Mouse (Mus musculus): Measurements from ENCODE around the gene Slc16a13.

Slc16a13 gene

GRCm38 (mm10) chr11:70232546-70232945 lies 11.7 kb upstream of the Slc16a13 start:
- DNase-seq (ENCODE audit: low read depth, low spot score) = no peak

GRCm38 (mm10) chr11:70230239-70230727 lies 9.4 kb upstream of the Slc16a13 start:
- DNase-seq (ENCODE audit: low read depth, low spot score) = peak; percentile 54

- no peak for DNase-seq (ENCODE audit: low read depth, low spot score)
Observed at GRCm38 (mm10) chr11:70229260-70230010, 8.6 kb upstream of the Slc16a13 start, which contains the start of gene Bcl6b. Bcl6b (minus strand) TSS chr11:70229798.

GRCm38 (mm10) chr11:70228828-70229227 lies 8.0 kb upstream of the Slc16a13 start:
- DNase-seq (ENCODE audit: low read depth, low spot score) = peak; percentile 46

GRCm38 (mm10) chr11:70227661-70228245 lies 6.9 kb upstream of the Slc16a13 start:
- DNase-seq (ENCODE audit: low read depth, low spot score) = no peak

- DNase-seq (ENCODE audit: low read depth, low spot score) = no peak
Observed at GRCm38 (mm10) chr11:70227126-70227525, 6.3 kb upstream of the Slc16a13 start.

GRCm38 (mm10) chr11:70226602-70226890 lies 5.7 kb upstream of the Slc16a13 start:
- DNase-seq (ENCODE audit: low read depth, low spot score) = no peak

- no peak for DNase-seq (ENCODE audit: low read depth, low spot score)
Observed at GRCm38 (mm10) chr11:70225798-70226601, 5.1 kb upstream of the Slc16a13 start.

GRCm38 (mm10) chr11:70223724-70224123 lies 2.9 kb upstream of the Slc16a13 start:
- no peak for DNase-seq (ENCODE audit: low read depth, low spot score)

- no peak for DNase-seq (ENCODE audit: low read depth, low spot score)
Observed at GRCm38 (mm10) chr11:70221603-70222500, 988 bp upstream of the Slc16a13 start.

- DNase-seq (ENCODE audit: low read depth, low spot score) = no peak
Observed at GRCm38 (mm10) chr11:70220323-70220722, 541 bp downstream of the Slc16a13 start.

- no peak for DNase-seq (ENCODE audit: low read depth, low spot score)
Observed at GRCm38 (mm10) chr11:70219873-70220272, 991 bp downstream of the Slc16a13 start.

- DNase-seq (ENCODE audit: low read depth, low spot score) = no peak
Observed at GRCm38 (mm10) chr11:70218741-70219470, 2.0 kb downstream of the Slc16a13 start.

GRCm38 (mm10) chr11:70218039-70218438 lies 2.8 kb downstream of the Slc16a13 start:
- DNase-seq (ENCODE audit: low read depth, low spot score) = no peak

GRCm38 (mm10) chr11:70216103-70216502 lies 4.8 kb downstream of the Slc16a13 start:
- DNase-seq (ENCODE audit: low read depth, low spot score) = no peak

- no peak for DNase-seq (ENCODE audit: low read depth, low spot score)
Observed at GRCm38 (mm10) chr11:70215301-70215700, 5.6 kb downstream of the Slc16a13 start.

- no peak for DNase-seq (ENCODE audit: low read depth, low spot score)
Observed at GRCm38 (mm10) chr11:70214856-70215209, 6.0 kb downstream of the Slc16a13 start.

- DNase-seq (ENCODE audit: low read depth, low spot score) = no peak
Observed at GRCm38 (mm10) chr11:70214191-70214855, 6.5 kb downstream of the Slc16a13 start.

GRCm38 (mm10) chr11:70213736-70214135 lies 7.1 kb downstream of the Slc16a13 start:
- DNase-seq (ENCODE audit: low read depth, low spot score) = no peak

- no peak for DNase-seq (ENCODE audit: low read depth, low spot score)
Observed at GRCm38 (mm10) chr11:70212896-70213295, 8.0 kb downstream of the Slc16a13 start.

Data from retina, adult 2 months (tissue).